Mouse (Mus musculus) liver, embryonic 14.5 days (tissue): ENCODE results near the gene Mical2. TPM values are rescaled to one million over a fixed set of nuclear protein-coding genes. Genes with fewer than 3 reads are reported as not detected.

Experiments used
- ATAC-seq: fragments of 200-750 bp; cut with Nextera tagmentation; 2 replicates; pipeline ENCODE4 v1.8.0; 2017; ENCODE audit warnings: moderate number of reproducible peaks, mild to moderate bottlenecking, moderate library complexity; ENCODE audit not compliant: insufficient read depth
- DNase-seq, 3 experiments: peaks; one replicate each; pipeline ENCODE4 v3.0.0-alpha.2; 2012 to 2013; ENCODE audit warnings: low read depth in 3 of 3, low spot score in 3 of 3
- H3K27ac ChIP-seq: fragments of 300-500 bp; sonication (generic); 2 replicates; pipeline ENCODE4 v1.5.1; 2014; ENCODE audit warnings: moderate library complexity, mild to moderate bottlenecking, control low read depth, inconsistent platforms
- H3K27me3 ChIP-seq: fragments of 300-500 bp; sonication (generic); 2 replicates; pipeline ENCODE4 v1.6.1; 2014; ENCODE audit warnings: mild to moderate bottlenecking, low read length, moderate library complexity; ENCODE audit not compliant: control insufficient read depth, insufficient read depth
- H3K36me3 ChIP-seq: fragments of 300-500 bp; sonication (generic); replicated peaks from 2 replicates; pipeline ENCODE4 v1.6.1; 2014; ENCODE audit warnings: low read depth; ENCODE audit not compliant: control insufficient read depth, insufficient read depth
- H3K4me1 ChIP-seq, 2 experiments: fragments of 200-500 bp in 1 of 2; fragments of 300-500 bp in 1 of 2; sonication (generic) in 1 of 2; replicated peaks; 2 replicates each; pipeline ENCODE4 v1.6.1; 2012 to 2014; ENCODE audit warnings: antibody characterized with exemption in 1 of 2, inconsistent platforms in 1 of 2, low read length in 1 of 2; ENCODE audit not compliant: control insufficient read depth in 2 of 2, insufficient read depth in 2 of 2
- H3K4me2 ChIP-seq: fragments of 300-500 bp; sonication (generic); 2 replicates; pipeline ENCODE4 v1.6.1; 2014; ENCODE audit warnings: low read depth, mild to moderate bottlenecking, control low read depth, moderate library complexity
- H3K4me3 ChIP-seq, 2 experiments: fragments of 200-500 bp in 1 of 2; fragments of 300-500 bp in 1 of 2; sonication (generic) in 1 of 2; 2 replicates each; pipeline ENCODE4 v1.5.1; 2012 to 2014; ENCODE audit warnings: low read depth in 2 of 2, low read length in 2 of 2, mild to moderate bottlenecking in 2 of 2, control low read depth in 1 of 2, inconsistent platforms in 1 of 2, moderate library complexity in 1 of 2; ENCODE audit not compliant: insufficient read depth in 1 of 2
- H3K9ac ChIP-seq: fragments of 300-500 bp; sonication (generic); replicated peaks from 2 replicates; pipeline ENCODE4 v1.6.1; 2014; ENCODE audit warnings: mild to moderate bottlenecking, control low read depth, moderate library complexity
- H3K9me3 ChIP-seq: fragments of 300-500 bp; sonication (generic); 2 replicates; pipeline ENCODE4 v1.6.1; 2016; ENCODE audit warnings: low read length, mixed read lengths; ENCODE audit not compliant: control insufficient read depth
- CTCF ChIP-seq: IDR thresholded peaks from 2 replicates; pipeline ENCODE4 v1.5.1; 2016; ENCODE audit warnings: antibody characterized with exemption, low read depth, control low read depth
- EP300 ChIP-seq: IDR thresholded peaks from 2 replicates; pipeline ENCODE4 v1.6.1; 2016; ENCODE audit warnings: antibody characterized with exemption, low read depth
- WGBS: fragments of 180-500 bp; shearing (Covaris S2); extraction: QIAGEN DNeasy Blood & Tissue Kit; methylation state at CpG from one replicate; pipeline ENCODE4 v1.1.7; 2014; ENCODE audit not compliant: insufficient replicate concordance; 5-methylcytosine and 5-hydroxymethylcytosine counted together
- polyA plus RNA-seq, 2 experiments: library from polyadenylated mRNA; depleted of rRNA in 1 of 2; stranded (reverse) in 1 of 2; unstranded in 1 of 2; fragments of >200 nt; fragmentation: Nextera tagmentation in 1 of 2; extraction: Ambion mirVana in 1 of 2; gene quantifications; 2 replicates each; pipeline versions ENCODE4 v1.2.1 to v1.2.3; 2012 to 2014

Gene Mical2
- polyA plus RNA-seq, 2 experiments = 1.2 to 1.4 TPM

DNA sequence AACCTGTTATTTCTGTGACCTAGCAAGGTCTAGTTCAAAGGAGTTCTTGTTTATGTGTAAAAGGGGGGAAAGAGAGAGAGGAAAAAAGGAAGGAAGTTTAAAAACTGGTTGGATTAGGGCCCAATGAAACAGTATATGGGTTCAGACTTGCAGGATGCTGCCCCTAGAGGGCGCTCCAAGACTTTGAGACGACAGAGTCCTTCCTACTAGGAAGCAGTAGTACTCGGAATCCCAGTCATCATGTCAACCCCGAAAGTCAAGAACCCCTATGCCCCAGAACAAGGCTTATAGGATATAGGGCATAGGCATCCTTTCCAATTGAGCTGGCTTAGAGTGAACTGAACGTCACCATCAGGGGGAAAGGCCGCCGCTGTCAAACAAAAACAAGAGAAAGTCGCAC is 151.7 kb downstream of the Mical2 start:
- Histone ChIP-seq H3K27ac (no peak overlapping the region), H3K9me3 (no peaks in the 10 kb centered on the region), H3K36me3 (no peaks in the 10 kb centered on the region), H3K9ac (no peak overlapping the region), H3K4me2 (no peak overlapping the region), H3K4me1 (peaks cover 0 to 2% of the 10 kb centered on the region in 2 experiments; a peak in 2 of 4 replicates), H3K4me3 (no peak overlapping the region), H3K27me3 (no peaks in the 10 kb centered on the region)
- peak; percentile 68 for TF ChIP-seq CTCF
- no peak for TF ChIP-seq EP300
- 41% methylated on average over 8 of the region's 8 CpGs for WGBS
- no peak for ATAC-seq
- DNase-seq = peak in 1 of 3 experiments; percentile 17

DNA sequence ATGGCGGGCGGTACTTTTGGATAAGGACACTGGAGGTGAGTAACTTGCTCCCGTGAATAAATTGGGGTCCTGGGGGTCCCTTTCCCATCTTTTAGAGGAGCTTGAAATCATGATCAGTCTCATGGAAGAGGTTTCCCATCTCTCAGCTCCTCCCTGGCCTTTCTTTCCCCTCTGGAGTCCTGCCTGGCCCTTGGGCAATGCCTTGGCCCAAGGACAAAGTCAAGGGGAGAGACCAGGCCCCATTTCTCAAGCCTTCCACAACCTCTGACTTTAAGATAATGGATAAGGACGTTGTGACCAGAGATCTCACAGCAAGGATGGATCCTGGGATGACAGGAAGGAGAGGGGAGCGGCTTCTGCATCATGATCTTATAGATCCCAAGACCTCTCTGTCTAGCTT is 152.4 kb downstream of the Mical2 start:
- Histone ChIP-seq H3K4me1 (peaks cover 0 to 2% of the 10 kb centered on the region in 2 experiments; a peak in 2 of 4 replicates), H3K36me3 (no peaks in the 10 kb centered on the region), H3K4me3 (no peak overlapping the region), H3K9ac (no peak overlapping the region), H3K27ac (no peak overlapping the region), H3K4me2 (no peak overlapping the region), H3K27me3 (no peaks in the 10 kb centered on the region), H3K9me3 (no peaks in the 10 kb centered on the region)
- DNase-seq (no peak), ATAC-seq (no peak)
- 69% methylated on average over 5 of the region's 5 CpGs for WGBS
- TF ChIP-seq CTCF (no peak), EP300 (no peak)

DNA sequence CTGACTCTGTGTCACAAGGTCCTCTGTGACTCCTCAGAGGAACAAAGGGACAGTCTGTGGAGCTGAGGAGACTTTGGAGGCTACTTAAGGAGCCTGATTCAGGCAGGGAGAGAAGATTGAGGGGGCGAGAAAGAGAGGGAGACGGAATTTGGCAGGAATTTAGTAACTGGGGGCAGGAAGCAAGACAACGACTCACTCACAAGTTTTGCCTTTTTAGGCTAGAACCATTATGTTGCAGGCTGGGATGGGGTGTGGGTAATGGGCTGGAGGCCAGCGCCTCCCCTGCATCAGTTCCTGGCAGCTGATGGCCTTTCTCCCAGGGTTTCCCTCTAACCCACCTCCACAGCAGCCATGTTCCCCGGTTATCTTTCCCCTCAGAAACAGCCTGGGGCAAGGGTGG is 152.8 kb downstream of the Mical2 start:
- Histone ChIP-seq H3K36me3 (no peaks in the 10 kb centered on the region), H3K27me3 (no peaks in the 10 kb centered on the region), H3K9me3 (no peaks in the 10 kb centered on the region), H3K27ac (no peak overlapping the region), H3K4me2 (no peak overlapping the region), H3K4me3 (no peak overlapping the region), H3K4me1 (peaks cover 0 to 2% of the 10 kb centered on the region in 2 experiments; a peak in 2 of 4 replicates), H3K9ac (no peak overlapping the region)
- DNase-seq (no peak), ATAC-seq (no peak)
- TF ChIP-seq CTCF = no peak
- no peak for TF ChIP-seq EP300
- 40% methylated on average over 5 of the region's 5 CpGs for WGBS

DNA sequence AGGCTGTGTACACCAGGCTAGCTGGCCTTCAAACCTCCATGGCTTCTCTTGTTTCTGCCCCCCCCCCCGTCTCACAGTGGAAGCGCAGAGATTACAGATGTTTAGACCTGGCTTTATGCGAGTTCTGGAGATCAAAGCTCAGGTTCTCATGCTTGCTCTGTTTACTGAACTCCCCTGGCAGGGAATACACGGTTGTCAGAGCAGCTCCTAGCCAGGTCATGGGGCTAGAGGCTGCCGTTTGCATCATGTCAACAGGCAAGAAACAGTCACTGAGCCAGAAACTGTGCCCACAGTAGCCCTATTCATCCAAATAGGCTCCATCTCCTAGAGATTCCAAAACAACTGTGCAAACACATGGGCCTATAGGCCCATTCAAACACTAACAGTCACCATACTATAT is 160.9 kb downstream of the Mical2 start:
- Histone ChIP-seq H3K4me3 (no peak overlapping the region), H3K36me3 (no peaks in the 10 kb centered on the region), H3K9me3 (no peaks in the 10 kb centered on the region), H3K27me3 (no peaks in the 10 kb centered on the region), H3K4me2 (no peak overlapping the region), H3K4me1 (peaks cover 0 to 8% of the 10 kb centered on the region in 2 experiments; a peak in 2 of 4 replicates), H3K9ac (no peak overlapping the region), H3K27ac (no peak overlapping the region)
- TF ChIP-seq EP300 (no peak), CTCF (no peak)
- no peak; the same call in 1 of the 2 replicates for ATAC-seq
- 44% methylated on average over 5 of the region's 5 CpGs for WGBS
- no peak for DNase-seq

DNA sequence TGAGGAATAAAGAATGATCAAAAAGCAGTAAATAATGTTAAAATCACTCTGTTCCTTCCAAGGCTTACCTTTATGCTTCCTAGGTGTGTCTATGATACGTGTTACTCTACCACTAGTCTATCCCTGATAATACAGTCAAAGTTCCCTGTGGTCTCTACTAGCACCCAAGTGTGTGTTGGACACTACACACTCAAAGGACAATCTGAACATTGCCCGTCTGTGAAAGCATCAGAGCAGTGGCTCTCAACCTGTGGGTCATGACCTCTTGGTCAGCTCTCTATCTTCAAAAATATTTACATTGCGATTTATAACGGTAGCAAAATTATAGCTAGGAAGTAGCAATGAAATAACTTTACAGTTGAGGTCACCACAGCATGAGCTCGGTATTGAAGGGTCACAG is 162.2 kb downstream of the Mical2 start:
- Histone ChIP-seq H3K27me3 (no peaks in the 10 kb centered on the region), H3K36me3 (no peaks in the 10 kb centered on the region), H3K27ac (no peak overlapping the region), H3K4me1 (peaks cover 0 to 8% of the 10 kb centered on the region in 2 experiments; a peak in 2 of 4 replicates), H3K4me2 (no peak overlapping the region), H3K9me3 (no peaks in the 10 kb centered on the region), H3K9ac (no peak overlapping the region), H3K4me3 (no peak overlapping the region)
- no peak for DNase-seq
- no peak for ATAC-seq
- 45% methylated on average over 5 of the region's 5 CpGs for WGBS
- no peak for TF ChIP-seq EP300
- TF ChIP-seq CTCF = no peak
